Mouse (Mus musculus): ENCODE measurements around the gene Btd. TPM values are rescaled to one million over a fixed set of nuclear protein-coding genes. Genes with fewer than 3 reads are reported as not detected.

Btd gene
- 14.7 TPM for polyA plus RNA-seq (2012; fragmentation: generic; extraction: Trizol)

DNA sequence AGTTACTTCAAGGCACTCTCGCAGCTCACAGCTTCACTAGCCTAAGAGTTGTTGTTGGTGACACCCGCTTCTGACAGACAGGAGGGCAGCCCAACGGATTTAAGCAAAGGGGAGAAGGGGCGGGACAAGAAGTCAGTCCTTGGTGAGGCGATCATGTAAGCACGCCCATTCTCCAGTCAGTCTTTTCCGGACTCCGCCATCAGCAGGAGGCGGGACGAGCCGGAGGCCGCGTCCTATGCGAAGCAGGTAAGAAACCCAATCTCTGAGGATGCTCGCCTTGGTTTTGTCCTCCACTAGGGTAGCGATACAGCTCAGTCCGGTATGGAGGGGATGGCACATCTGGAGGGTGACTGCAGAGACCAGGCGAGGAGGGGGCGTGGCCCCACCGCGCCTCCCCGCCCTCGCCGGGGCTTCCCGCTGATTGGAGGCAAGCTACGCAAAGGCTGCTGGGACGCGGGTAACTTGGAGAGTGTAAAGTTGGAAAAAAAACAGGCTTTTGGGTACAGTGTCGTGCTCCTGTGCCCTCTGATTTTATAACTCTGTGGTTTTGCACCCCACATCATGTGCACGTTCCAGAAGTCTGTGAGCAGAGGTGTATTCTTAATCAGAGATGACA is at the start of gene Btd, which contains the start of gene Hacl1:
TSS of gene Btd (plus strand) at position 139 of the 616 bp plus-strand sequence.
TSS of gene Hacl1 (minus strand) at position 397 of the 616 bp plus-strand sequence.
- Histone ChIP-seq H3K4me2 (ENCODE audit: low read depth) (peak within 1 kb of the TSS; percentile 98), H3ac (ENCODE audit: control insufficient read depth, insufficient read length) (peak within 1 kb of the TSS; percentile 8), H3K4me3 (peak within 1 kb of the TSS; percentile 57), H3K27me3 (ENCODE audit: control insufficient read depth, insufficient read depth, insufficient read length) (no peaks in the 10 kb centered on the region), H3K79me2 (ENCODE audit: control insufficient read depth, insufficient read depth) (peaks cover 10% of the 10 kb centered on the region), H3K36me3 (ENCODE audit: control insufficient read depth, insufficient read depth) (no peaks in the 10 kb centered on the region)
- no peak for TF ChIP-seq TCF3 (IDR thresholded peaks at IDR 0.05; ENCODE audit: insufficient read length, low read depth)
- TF ChIP-seq REST (IDR thresholded peaks at IDR 0.05; ENCODE audit: insufficient read depth, insufficient read length), result no peak
- peak; percentile 72 for TF ChIP-seq E2F4 (IDR thresholded peaks at IDR 0.05; ENCODE audit: insufficient read depth)
- TF ChIP-seq USF1 (IDR thresholded peaks at IDR 0.05; ENCODE audit: low read depth), result no peak
- no peak for TF ChIP-seq MYOD1 (IDR thresholded peaks at IDR 0.05; ENCODE audit: control insufficient read depth in 1 of 3, insufficient read length in 2 of 3, low read depth in 2 of 3)
- TF ChIP-seq POLR2A (IDR thresholded peaks at IDR 0.05; ENCODE audit: insufficient read length, low read depth), result peak; percentile 46
- TF ChIP-seq POLR2AphosphoS2 (IDR thresholded peaks at IDR 0.05; ENCODE audit: insufficient read length, low read depth), result peak; percentile 74

DNA sequence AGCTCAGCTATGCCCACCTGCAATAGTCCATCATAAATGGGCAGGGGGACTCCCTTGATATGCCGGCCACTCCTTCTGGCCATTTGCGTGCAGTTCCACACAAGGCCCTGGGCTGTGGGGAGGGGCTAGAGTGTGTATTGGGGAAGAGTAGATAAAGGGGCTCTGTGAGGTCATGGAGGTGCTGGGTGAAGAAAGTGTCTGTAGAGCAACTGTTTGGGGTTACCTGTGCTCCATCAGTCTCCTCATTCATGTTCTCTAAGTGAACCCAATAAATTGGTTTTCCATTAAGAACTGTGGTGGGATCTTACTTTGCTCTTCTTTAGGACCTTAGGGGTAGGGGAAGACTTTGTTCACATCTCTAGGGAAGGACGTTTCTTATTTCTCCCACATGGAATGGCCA is 49.6 kb upstream of the Btd start, which contains the start of gene Colq:
TSS of gene Colq (minus strand) at position 101 of the 400 bp plus-strand sequence.
- no peaks in the 10 kb centered on the region for H3K36me3 ChIP-seq (ENCODE audit: control insufficient read depth, insufficient read depth)
- no peak within 1 kb of the TSS for H3K4me3 ChIP-seq
- TF ChIP-seq POLR2AphosphoS2 (IDR thresholded peaks at IDR 0.05; ENCODE audit: insufficient read length, low read depth) (no peak), MYOD1 (IDR thresholded peaks at IDR 0.05; ENCODE audit: control insufficient read depth in 1 of 3, insufficient read length in 2 of 3, low read depth in 2 of 3) (no peak), E2F4 (IDR thresholded peaks at IDR 0.05; ENCODE audit: insufficient read depth) (no peak), MYOG (IDR thresholded peaks at IDR 0.05; ENCODE audit: control insufficient read depth in 1 of 3, insufficient read depth in 1 of 3, insufficient read length in 2 of 3, low read depth in 2 of 3) (no peak), REST (IDR thresholded peaks at IDR 0.05; ENCODE audit: insufficient read depth, insufficient read length) (no peak), MAX (IDR thresholded peaks at IDR 0.05; ENCODE audit: low read depth) (no peak), CEBPB (IDR thresholded peaks at IDR 0.05; ENCODE audit: insufficient read depth, poor library complexity, severe bottlenecking) (no peak), USF1 (IDR thresholded peaks at IDR 0.05; ENCODE audit: low read depth) (no peak), POLR2A (IDR thresholded peaks at IDR 0.05; ENCODE audit: insufficient read length, low read depth) (no peak), TCF3 (IDR thresholded peaks at IDR 0.05; ENCODE audit: insufficient read length, low read depth) (no peak), TCF12 (IDR thresholded peaks at IDR 0.05; ENCODE audit: insufficient read depth, poor library complexity, severe bottlenecking) (no peak)
- no peak within 1 kb of the TSS for H3ac ChIP-seq (ENCODE audit: control insufficient read depth, insufficient read length)
- H3K4me2 ChIP-seq (ENCODE audit: low read depth), result no peak within 1 kb of the TSS
- peaks cover 37% of the 10 kb centered on the region for H3K27me3 ChIP-seq (ENCODE audit: control insufficient read depth, insufficient read depth, insufficient read length)
- no peaks in the 10 kb centered on the region for H3K79me2 ChIP-seq (ENCODE audit: control insufficient read depth, insufficient read depth)

DNA sequence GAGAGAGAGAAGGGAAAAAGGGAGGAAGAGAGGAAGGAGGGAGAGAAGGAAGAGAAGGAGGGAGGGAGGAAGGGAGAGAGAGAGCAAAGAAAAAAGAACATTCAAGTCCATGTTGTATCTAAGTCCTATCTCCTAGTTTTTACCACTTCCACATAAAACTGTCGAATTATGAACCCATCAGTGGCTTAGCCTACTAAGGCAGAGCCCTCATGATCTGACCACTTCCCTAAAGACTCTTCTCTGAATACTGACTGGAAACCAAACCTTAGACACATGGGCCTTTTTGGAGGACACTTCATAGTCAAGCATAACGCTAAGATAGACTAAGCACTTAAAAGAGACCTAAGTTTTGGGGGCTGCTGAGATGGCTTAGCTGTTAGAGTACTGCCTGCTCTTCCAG is 47.8 kb upstream of the Btd start:
- TF ChIP-seq MAX (IDR thresholded peaks at IDR 0.05; ENCODE audit: low read depth) (no peak), MYOG (IDR thresholded peaks at IDR 0.05; ENCODE audit: control insufficient read depth in 1 of 3, insufficient read depth in 1 of 3, insufficient read length in 2 of 3, low read depth in 2 of 3) (no peak), USF1 (IDR thresholded peaks at IDR 0.05; ENCODE audit: low read depth) (no peak), POLR2A (IDR thresholded peaks at IDR 0.05; ENCODE audit: insufficient read length, low read depth) (no peak), MYOD1 (IDR thresholded peaks at IDR 0.05; ENCODE audit: control insufficient read depth in 1 of 3, insufficient read length in 2 of 3, low read depth in 2 of 3) (no peak), E2F4 (IDR thresholded peaks at IDR 0.05; ENCODE audit: insufficient read depth) (no peak), REST (IDR thresholded peaks at IDR 0.05; ENCODE audit: insufficient read depth, insufficient read length) (no peak), POLR2AphosphoS2 (IDR thresholded peaks at IDR 0.05; ENCODE audit: insufficient read length, low read depth) (no peak), TCF12 (IDR thresholded peaks at IDR 0.05; ENCODE audit: insufficient read depth, poor library complexity, severe bottlenecking) (no peak), TCF3 (IDR thresholded peaks at IDR 0.05; ENCODE audit: insufficient read length, low read depth) (no peak)
- Histone ChIP-seq H3K4me3 (no peak overlapping the region), H3K79me2 (ENCODE audit: control insufficient read depth, insufficient read depth) (no peaks in the 10 kb centered on the region), H3ac (ENCODE audit: control insufficient read depth, insufficient read length) (no peak overlapping the region), H3K27me3 (ENCODE audit: control insufficient read depth, insufficient read depth, insufficient read length) (peaks cover 21% of the 10 kb centered on the region), H3K4me2 (ENCODE audit: low read depth) (no peak overlapping the region), H3K36me3 (ENCODE audit: control insufficient read depth, insufficient read depth) (no peaks in the 10 kb centered on the region)

DNA sequence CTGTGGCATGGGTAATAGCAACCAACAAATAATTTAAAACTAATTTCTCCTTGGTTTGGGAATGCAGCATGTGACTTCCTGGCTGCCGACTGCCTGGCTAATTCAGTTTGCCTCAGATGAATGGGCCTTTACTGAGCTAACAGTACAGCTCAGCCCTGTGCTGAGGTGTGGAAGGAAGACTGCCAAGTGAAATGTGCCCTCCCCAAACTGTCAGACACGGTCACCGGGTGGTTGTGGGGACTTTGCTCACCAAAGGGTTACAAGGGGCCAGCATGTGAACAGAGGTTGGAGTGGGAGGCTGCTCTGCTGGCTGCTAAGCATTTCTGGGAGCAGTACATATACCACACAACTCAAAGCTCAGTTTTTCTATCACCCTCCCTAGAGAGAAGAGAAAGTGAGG is 46.1 kb upstream of the Btd start:
- H3ac ChIP-seq (ENCODE audit: control insufficient read depth, insufficient read length), result no peak overlapping the region
- no peaks in the 10 kb centered on the region for H3K79me2 ChIP-seq (ENCODE audit: control insufficient read depth, insufficient read depth)
- H3K27me3 ChIP-seq (ENCODE audit: control insufficient read depth, insufficient read depth, insufficient read length), result peaks cover 12% of the 10 kb centered on the region
- no peaks in the 10 kb centered on the region for H3K36me3 ChIP-seq (ENCODE audit: control insufficient read depth, insufficient read depth)
- no peak overlapping the region for H3K4me3 ChIP-seq
- TF ChIP-seq MAX (IDR thresholded peaks at IDR 0.05; ENCODE audit: low read depth) (no peak), SRF (IDR thresholded peaks at IDR 0.05; ENCODE audit: control insufficient read depth, insufficient read length, low read depth) (no peak), POLR2A (IDR thresholded peaks at IDR 0.05; ENCODE audit: insufficient read length, low read depth) (no peak), CEBPB (IDR thresholded peaks at IDR 0.05; ENCODE audit: insufficient read depth, poor library complexity, severe bottlenecking) (no peak), MYOD1 (IDR thresholded peaks at IDR 0.05; ENCODE audit: control insufficient read depth in 1 of 3, insufficient read length in 2 of 3, low read depth in 2 of 3) (no peak), TCF3 (IDR thresholded peaks at IDR 0.05; ENCODE audit: insufficient read length, low read depth) (no peak), REST (IDR thresholded peaks at IDR 0.05; ENCODE audit: insufficient read depth, insufficient read length) (no peak), USF1 (IDR thresholded peaks at IDR 0.05; ENCODE audit: low read depth) (no peak), MYOG (IDR thresholded peaks at IDR 0.05; ENCODE audit: control insufficient read depth in 1 of 3, insufficient read depth in 1 of 3, insufficient read length in 2 of 3, low read depth in 2 of 3) (no peak), E2F4 (IDR thresholded peaks at IDR 0.05; ENCODE audit: insufficient read depth) (no peak), POLR2AphosphoS2 (IDR thresholded peaks at IDR 0.05; ENCODE audit: insufficient read length, low read depth) (no peak), TCF12 (IDR thresholded peaks at IDR 0.05; ENCODE audit: insufficient read depth, poor library complexity, severe bottlenecking) (no peak)
- H3K4me2 ChIP-seq (ENCODE audit: low read depth), result no peak overlapping the region

Measured in myocyte (in vitro differentiated cells).